In the genomic region with DNA sequence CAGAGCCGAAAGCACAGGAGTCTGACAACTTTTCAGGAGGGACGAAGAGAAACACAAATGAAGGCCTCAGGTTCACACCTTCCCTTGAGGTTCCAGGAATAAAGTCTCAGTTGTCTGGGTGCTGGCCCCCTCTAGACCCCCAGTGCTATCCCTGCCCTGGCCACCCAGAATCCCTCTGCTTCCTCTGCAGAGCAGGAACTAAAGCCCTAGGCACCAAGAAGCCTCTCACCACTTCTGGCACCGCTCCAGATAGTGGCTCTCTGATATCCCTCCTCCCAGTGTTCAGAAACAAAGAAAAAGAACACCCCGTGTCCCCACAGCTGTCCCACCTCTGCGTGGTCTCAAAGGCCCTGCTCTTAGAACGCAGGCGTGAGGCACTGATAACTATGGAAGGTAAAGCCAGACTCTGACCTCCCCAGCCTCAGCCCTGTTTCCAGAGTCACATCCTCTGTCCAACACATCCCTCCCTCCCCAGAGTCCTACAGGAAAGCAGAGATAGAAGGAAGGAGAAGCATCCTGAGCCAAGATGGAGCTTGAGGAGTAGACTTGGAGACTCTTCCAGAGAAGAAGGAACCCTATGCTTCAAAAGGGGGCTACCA, we compare ENCODE assay signal across 7 mouse cellular contexts. TPM values are rescaled to one million over a fixed set of nuclear protein-coding genes. Genes with fewer than 3 reads are reported as not detected.
A peak's percentile ranks its signal among the peaks of the same experiment; 100 is the strongest.
DNase-seq lines count a peak whose midpoint lies in the region; ATAC-seq and TF ChIP-seq lines count a peak whose summit lies in the region.

A gene (plus strand): TSS at position 549 of the 599 bp plus-strand sequence.

- no peak within 1 kb of the TSS for H3K27ac ChIP-seq in ES-Bruce4 (ENCODE audit: insufficient read depth, low read length)
- H3K27ac ChIP-seq in forebrain, embryonic 13.5 days: peak within 1 kb of the TSS; percentile 79
- H3K27ac ChIP-seq in small intestine, adult 2 months (ENCODE audit: insufficient read depth, low read depth, low read length): peak within 1 kb of the TSS; percentile 96

- H3K27me3 ChIP-seq in ES-Bruce4 (ENCODE audit: control insufficient read depth, insufficient read depth, low read length, poor library complexity, severe bottlenecking): no peaks in the 10 kb centered on the region
- no peaks in the 10 kb centered on the region for H3K27me3 ChIP-seq in forebrain, embryonic 13.5 days
- no peaks in the 10 kb centered on the region for H3K27me3 ChIP-seq in small intestine, adult 2 months (ENCODE audit: control insufficient read depth, insufficient read depth, low read length)

- intact Hi-C loops in heart, postnatal 36 days (cut with DNase I): loop anchor here (2.0 kb wide), 1 partner anchor 18 kb away; no protein-coding TSS in a partner anchor

- H3K36me3 ChIP-seq in ES-Bruce4 (ENCODE audit: control insufficient read depth, insufficient read depth, low read length, poor library complexity, severe bottlenecking): no peaks in the 10 kb centered on the region
- peaks cover 19% of the 10 kb centered on the region for H3K36me3 ChIP-seq in forebrain, embryonic 13.5 days (ENCODE audit: poor library complexity, severe bottlenecking)
- peaks cover 34% of the 10 kb centered on the region for H3K36me3 ChIP-seq in small intestine, adult 2 months (ENCODE audit: control insufficient read depth, insufficient read depth, low read length)

- peak within 1 kb of the TSS; percentile 69 for H3K4me2 ChIP-seq in forebrain, embryonic 13.5 days

- no peak within 1 kb of the TSS for H3K9ac ChIP-seq in ES-Bruce4 (ENCODE audit: low read depth, poor library complexity, severe bottlenecking)
- peak within 1 kb of the TSS; percentile 59 for H3K9ac ChIP-seq in forebrain, embryonic 13.5 days

- 16% methylated on average over 7 of the region's 7 CpGs for WGBS in forebrain, embryonic 13.5 days
- 2% methylated on average over 7 of the region's 7 CpGs for WGBS in small intestine, adult 2 months

- no peaks in the 10 kb centered on the region for H3K4me1 ChIP-seq in ES-Bruce4 (ENCODE audit: control insufficient read depth, insufficient read depth, low read length)
- peaks cover 49% of the 10 kb centered on the region for H3K4me1 ChIP-seq in forebrain, embryonic 13.5 days
- H3K4me1 ChIP-seq in small intestine, adult 2 months (ENCODE audit: control insufficient read depth, insufficient read depth, insufficient read length, low read length): no peaks in the 10 kb centered on the region; the same call in 1 of the 2 replicates

- H3K4me3 ChIP-seq in ES-Bruce4 (ENCODE audit: low read depth, low read length): no peak within 1 kb of the TSS
- H3K4me3 ChIP-seq in forebrain, embryonic 13.5 days: peak within 1 kb of the TSS; percentile 43
- peak within 1 kb of the TSS; percentile 63 for H3K4me3 ChIP-seq in small intestine, adult 2 months (ENCODE audit: low read depth, low read length)

- TF ChIP-seq POLR2A in ES-Bruce4 (IDR thresholded peaks at IDR 0.05; ENCODE audit: insufficient read depth, low read length): no peak
- no peak; the same call in 1 of the 2 replicates for TF ChIP-seq POLR2A in small intestine, adult 2 months (IDR thresholded peaks at IDR 0.05; ENCODE audit: low read depth, low read length)

- TF ChIP-seq EP300 in ES-Bruce4 (IDR thresholded peaks at IDR 0.05; ENCODE audit: insufficient read depth, low read depth, low read length): no peak

- peak; percentile 32 for ATAC-seq in forebrain, embryonic 13.5 days

- no peaks in the 10 kb centered on the region for H3K9me3 ChIP-seq in ES-Bruce4 (replicated peaks; ENCODE audit: control insufficient read depth, insufficient read depth, low read length, poor library complexity, severe bottlenecking)
- no peaks in the 10 kb centered on the region for H3K9me3 ChIP-seq in forebrain, embryonic 13.5 days (replicated peaks)

- no peak for TF ChIP-seq CTCF in ES-Bruce4 (IDR thresholded peaks at IDR 0.05; ENCODE audit: low read depth, low read length)
- no peak for TF ChIP-seq CTCF in small intestine, adult 2 months (IDR thresholded peaks at IDR 0.05; ENCODE audit: extremely low read depth, insufficient read length, insufficient replicate concordance, low read depth, low read length)

- peak; percentile 75 to 89 for DNase-seq in adrenal gland, adult (ENCODE audit: inconsistent age in 2 of 2, low spot score in 1 of 2)
- peak; percentile 55 to 57 for DNase-seq in heart, postnatal 36 days
- DNase-seq in left cerebral cortex, adult 8-10 months (ENCODE audit: low spot score in 2 of 2): no peak
- peak; percentile 66 for DNase-seq in lung, postnatal 36 days

RNA-seq across cellular contexts. Expression of the gene that starts here (rescaled TPM):
- polyA plus RNA-seq in ES-Bruce4 (2011; ENCODE audit: insufficient read depth, insufficient read length, low read depth, missing spikeins): 13.5 and 15.5 TPM in 2 replicates
- 10.9 and 15.0 TPM in 2 replicates for polyA plus RNA-seq in forebrain, embryonic 13.5 days (2015; fragmentation: Nextera tagmentation; extraction: Ambion mirVana)
- total RNA-seq in heart, postnatal 36 days (2021): 10 to 100 TPM; 19.8 to 20.0 TPM
- 10 to 100 TPM; 28.8 to 63.0 (median 40.9) TPM for total RNA-seq in left cerebral cortex, adult 8-10 months (2022)
- 52.3 and 84.3 TPM in 2 replicates for polyA plus RNA-seq in small intestine, adult 2 months (2012; rRNA removed)

Comparison
In these comparisons a context has a peak if more than half of its experiments do, and no peak if none do; other contexts are left out.
1. DNase-seq: peak in adrenal gland, adult (2 of 2), heart, postnatal 36 days (2 of 2) and lung, postnatal 36 days (single experiment); none in left cerebral cortex, adult 8-10 months (0 of 2).